Mouse (Mus musculus) forebrain, embryonic 14.5 days (tissue): ENCODE measurements around the gene Wdr83. TPM values are rescaled to one million over a fixed set of nuclear protein-coding genes. Genes with fewer than 3 reads are reported as not detected.
A peak's percentile ranks its signal among the peaks of the same experiment; 100 is the strongest.
"Not testable (repeated sequence)": the region's sequence is repeated elsewhere in the genome, so short reads cannot be mapped to it uniquely, and the experiment has no call there.

Experiments used
- ATAC-seq: fragments of 200-750 bp; cut with Nextera tagmentation; 2 replicates; pipeline ENCODE4 v1.8.0; 2017; ENCODE audit warnings: mild to moderate bottlenecking, moderate library complexity
- DNase-seq: peaks from one replicate; pipeline ENCODE4 v3.0.0-alpha.2; 2015; ENCODE audit warnings: low spot score
- H3K27ac ChIP-seq: fragments of 300-500 bp; sonication (generic); 2 replicates; pipeline ENCODE4 v1.5.1; 2014; ENCODE audit warnings: low read depth, mild to moderate bottlenecking, control low read depth, low read length, moderate library complexity
- H3K27me3 ChIP-seq: fragments of 300-500 bp; sonication (generic); replicated peaks from 2 replicates; pipeline ENCODE4 v1.6.1; 2014; ENCODE audit warnings: low read length, control low read depth, mixed read lengths; ENCODE audit not compliant: control insufficient read depth, insufficient read depth
- H3K36me3 ChIP-seq: fragments of 300-500 bp; sonication (generic); 2 replicates; pipeline ENCODE4 v1.6.1; 2014; ENCODE audit warnings: low read length, control low read depth; ENCODE audit not compliant: control insufficient read depth, insufficient read depth
- H3K4me1 ChIP-seq: fragments of 300-500 bp; sonication (generic); 2 replicates; pipeline ENCODE4 v1.6.1; 2014; ENCODE audit warnings: antibody characterized with exemption, low read length, control low read depth; ENCODE audit not compliant: control insufficient read depth, insufficient read depth
- H3K4me2 ChIP-seq: fragments of 300-500 bp; sonication (generic); 2 replicates; pipeline ENCODE4 v1.6.1; 2014; ENCODE audit warnings: mild to moderate bottlenecking, control low read depth, low read length
- H3K4me3 ChIP-seq: fragments of 300-500 bp; sonication (generic); 2 replicates; pipeline ENCODE4 v1.5.1; 2014; ENCODE audit warnings: low read depth, low read length, control low read depth
- H3K9ac ChIP-seq: fragments of 300-500 bp; sonication (generic); 2 replicates; pipeline ENCODE4 v1.6.1; 2014; ENCODE audit warnings: mild to moderate bottlenecking, low read length, control low read depth, moderate library complexity
- H3K9me3 ChIP-seq: fragments of 300-500 bp; sonication (generic); replicated peaks from 2 replicates; pipeline ENCODE4 v1.6.1; 2016; ENCODE audit warnings: low read length, control low read depth, mixed read lengths; ENCODE audit not compliant: control insufficient read depth
- WGBS: fragments of 180-500 bp; shearing (Covaris S2); extraction: QIAGEN DNeasy Blood & Tissue Kit; methylation state at CpG from one replicate; pipeline ENCODE4 v1.1.7; 2014; 5-methylcytosine and 5-hydroxymethylcytosine counted together
- polyA plus RNA-seq: library from polyadenylated mRNA; unstranded; fragments of >200 nt; fragmentation: Nextera tagmentation; extraction: Ambion mirVana; gene quantifications from 2 replicates; pipeline ENCODE4 v1.2.1, GENCODE M21; 2014

Wdr83 gene
- polyA plus RNA-seq, 1 experiment from 2014 or later, result 50.1 TPM

- peak within 1 kb of the TSS; percentile 76 for H3K9ac ChIP-seq
- 1% methylated on average over 30 of the region's 30 CpGs for WGBS
- H3K4me3 ChIP-seq, result peak within 1 kb of the TSS; percentile 52
- peaks cover 27% of the 10 kb centered on the region for H3K36me3 ChIP-seq
- DNase-seq, result peak; percentile 83
- no peaks in the 10 kb centered on the region for H3K9me3 ChIP-seq
- ATAC-seq, result peak; percentile 84
- peaks cover 19% of the 10 kb centered on the region for H3K4me1 ChIP-seq
- peak within 1 kb of the TSS; percentile 81 for H3K4me2 ChIP-seq
- no peak within 1 kb of the TSS for H3K27ac ChIP-seq
- H3K27me3 ChIP-seq, result no peaks in the 10 kb centered on the region
Observed at GRCm38 (mm10) chr8:85083108-85083813, 2.2 kb upstream of the Wdr83 start, which contains the start of gene Man2b1. TSS of gene Man2b1 (plus strand) at chr8:85083270.

- Histone ChIP-seq H3K4me2 (peak overlapping the region; percentile 94; the same call in 1 of the 2 replicates), H3K36me3 (peaks cover 27% of the 10 kb centered on the region)
- DNase-seq, result not testable (repeated sequence)
Observed at GRCm38 (mm10) chr8:85082169-85082568, 1.1 kb upstream of the Wdr83 start.

GRCm38 (mm10) chr8:85080532-85081215, 432 bp downstream of the Wdr83 start, which contains the start of gene Wdr83os:
TSS of gene Wdr83os (plus strand) at chr8:85080740.
- DNase-seq (peak; percentile 88), ATAC-seq (peak; percentile 23; the same call in 1 of the 2 replicates)
- H3K4me1 ChIP-seq, result peaks cover 19% of the 10 kb centered on the region
- no peaks in the 10 kb centered on the region for H3K9me3 ChIP-seq
- H3K36me3 ChIP-seq, result peaks cover 30% of the 10 kb centered on the region
- H3K27ac ChIP-seq, result 0 out of 2 replicates have a peak within 1 kb of the TSS, but pooled peaks have one; percentile 21
- WGBS, result under 1% methylated on average over 30 of the region's 30 CpGs
- H3K4me2 ChIP-seq, result peak within 1 kb of the TSS; percentile 94
- no peaks in the 10 kb centered on the region for H3K27me3 ChIP-seq
- peak within 1 kb of the TSS; percentile 94 for H3K4me3 ChIP-seq
- peak within 1 kb of the TSS; percentile 92 for H3K9ac ChIP-seq

More at GRCm38 (mm10) chr8:85082169-85082568, 1.1 kb upstream of the Wdr83 start:
- 91% methylated on average over 4 of the region's 4 CpGs for WGBS
- H3K27ac ChIP-seq, ATAC-seq, H3K4me3 ChIP-seq, H3K27me3 ChIP-seq, H3K9me3 ChIP-seq, H3K9ac ChIP-seq: not testable (repeated sequence)
- H3K4me1 ChIP-seq, result peaks cover 19% of the 10 kb centered on the region

- Histone ChIP-seq H3K4me2 (peak overlapping the region; percentile 94), H3K4me1 (peaks cover 19% of the 10 kb centered on the region), H3K27ac (0 out of 2 replicates have a peak overlapping the region, but pooled peaks have one; percentile 21), H3K27me3 (no peaks in the 10 kb centered on the region), H3K4me3 (peak overlapping the region; percentile 94), H3K9ac (peak overlapping the region; percentile 92), H3K9me3 (no peaks in the 10 kb centered on the region), H3K36me3 (peaks cover 31% of the 10 kb centered on the region)
- under 1% methylated on average over 25 of the region's 25 CpGs for WGBS
- no peak for DNase-seq
- 0 out of 2 replicates have a peak, but pooled peaks have one; percentile 9 for ATAC-seq
Observed at GRCm38 (mm10) chr8:85080214-85080531, 933 bp downstream of the Wdr83 start.

- Histone ChIP-seq H3K27me3 (no peaks in the 10 kb centered on the region), H3K4me2 (no peak overlapping the region), H3K4me3 (no peak overlapping the region), H3K36me3 (peaks cover 50% of the 10 kb centered on the region), H3K9ac (no peak overlapping the region), H3K27ac (no peak overlapping the region), H3K9me3 (no peaks in the 10 kb centered on the region), H3K4me1 (peaks cover 14% of the 10 kb centered on the region)
- peak; percentile 92 for DNase-seq
- peak; percentile 56 for ATAC-seq
- 3% methylated on average over 2 of the region's 2 CpGs for WGBS
Observed at GRCm38 (mm10) chr8:85076993-85077392, 4.1 kb downstream of the Wdr83 start.

- no peak for ATAC-seq
- DNase-seq, result no peak
- no peak overlapping the region for H3K27ac ChIP-seq
- peaks cover 11% of the 10 kb centered on the region for H3K4me1 ChIP-seq
- no peak overlapping the region for H3K4me2 ChIP-seq
- no peaks in the 10 kb centered on the region for H3K9me3 ChIP-seq
- no peak overlapping the region for H3K9ac ChIP-seq
- peaks cover 50% of the 10 kb centered on the region for H3K36me3 ChIP-seq
- no peaks in the 10 kb centered on the region for H3K27me3 ChIP-seq
- WGBS, result 77% methylated on average over 9 of the region's 9 CpGs
- no peak overlapping the region for H3K4me3 ChIP-seq
Observed at GRCm38 (mm10) chr8:85076001-85076400, 5.1 kb downstream of the Wdr83 start.

GRCm38 (mm10) chr8:85074617-85075016, 6.5 kb downstream of the Wdr83 start:
- H3K27ac ChIP-seq, result no peak overlapping the region
- no peak overlapping the region for H3K4me3 ChIP-seq
- H3K27me3 ChIP-seq, result no peaks in the 10 kb centered on the region
- no peak overlapping the region for H3K4me2 ChIP-seq
- no peak for DNase-seq
- ATAC-seq, result no peak
- H3K4me1 ChIP-seq, result peaks cover 10% of the 10 kb centered on the region
- no peak overlapping the region for H3K9ac ChIP-seq
- 94% methylated on average over 10 of the region's 10 CpGs for WGBS
- H3K36me3 ChIP-seq, result peaks cover 50% of the 10 kb centered on the region
- H3K9me3 ChIP-seq, result no peaks in the 10 kb centered on the region

- H3K27ac ChIP-seq, result no peak overlapping the region
- peaks cover 50% of the 10 kb centered on the region for H3K36me3 ChIP-seq
- WGBS, result 92% methylated on average over 10 of the region's 10 CpGs
- no peaks in the 10 kb centered on the region for H3K27me3 ChIP-seq
- no peak overlapping the region for H3K4me3 ChIP-seq
- ATAC-seq (no peak), DNase-seq (no peak)
- peaks cover 7% of the 10 kb centered on the region for H3K4me1 ChIP-seq
- H3K9ac ChIP-seq, result no peak overlapping the region
- H3K9me3 ChIP-seq, result no peaks in the 10 kb centered on the region
- H3K4me2 ChIP-seq, result no peak overlapping the region
Observed at GRCm38 (mm10) chr8:85074167-85074566, 6.9 kb downstream of the Wdr83 start.
